Mouse (Mus musculus): ENCODE results near the gene Gm49354. TPM values are rescaled to one million over a fixed set of nuclear protein-coding genes. Genes with fewer than 3 reads are reported as not detected.
"Not testable (repeated sequence)": the region's sequence is repeated elsewhere in the genome, so short reads cannot be mapped to it uniquely, and the experiment has no call there.

Gm49354 gene
- total RNA-seq, 2 experiments from 2014 or later, result not detected

- ATAC-seq (replicated peaks; ENCODE audit: poor library complexity, severe bottlenecking), result no peak
Observed at GRCm38 (mm10) chr13:59719475-59719874, 62.6 kb downstream of the Gm49354 start.

GRCm38 (mm10) chr13:59718857-59719440 is 63.1 kb downstream of the Gm49354 start:
- ATAC-seq (replicated peaks; ENCODE audit: poor library complexity, severe bottlenecking), result peak; percentile 22; the same call in 1 of the 2 replicates

DNA sequence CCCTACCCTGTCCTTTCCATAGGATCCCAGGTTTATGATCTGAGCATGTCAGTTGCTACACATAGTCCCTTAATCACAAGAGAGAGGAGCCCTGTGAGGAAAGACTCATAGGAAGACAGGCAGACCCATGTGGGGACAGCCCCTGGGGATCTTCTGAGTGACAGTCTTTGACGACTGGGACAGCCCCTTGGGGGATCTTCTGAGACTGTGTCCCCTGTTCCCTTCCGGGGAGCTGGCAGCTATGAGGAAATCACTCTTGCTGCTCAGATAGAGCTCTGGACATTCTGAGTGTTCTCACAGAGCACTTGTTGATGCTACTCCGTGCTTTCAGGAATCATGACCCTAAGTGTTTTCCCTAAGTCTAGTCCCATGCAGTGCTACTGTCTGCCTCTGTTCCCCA is 68.3 kb downstream of the Gm49354 start:
- ATAC-seq (replicated peaks; ENCODE audit: poor library complexity, severe bottlenecking), result no peak

- ATAC-seq (replicated peaks; ENCODE audit: poor library complexity, severe bottlenecking), result not testable (repeated sequence)
Observed at GRCm38 (mm10) chr13:59711984-59712383, 70.1 kb downstream of the Gm49354 start, which contains the start of gene Spata31d1b. Spata31d1b (plus strand) TSS chr13:59712284.

- no peak for ATAC-seq (replicated peaks; ENCODE audit: poor library complexity, severe bottlenecking)
Observed at GRCm38 (mm10) chr13:59710230-59710629, 71.8 kb downstream of the Gm49354 start, which contains the start of gene Spata31d1a. Spata31d1a (minus strand) TSS chr13:59710330.

Other genes starting within 250 kb of the Gm49354 start
- gene Agtpbp1, start 197.0 kb downstream of the Gm49354 start, total RNA-seq (2014; fragmentation: Nextera tagmentation), result 31.0 and 68.9 TPM in 2 replicates
- gene Agtpbp1, start 197.0 kb downstream of the Gm49354 start, total RNA-seq (2017), result 56.4 and 67.5 TPM in 2 replicates
- gene Naa35, start 197.0 kb downstream of the Gm49354 start, total RNA-seq (2014; fragmentation: Nextera tagmentation), result 76.3 and 98.6 TPM in 2 replicates
- 29.1 and 53.0 TPM in 2 replicates for gene Naa35, start 197.0 kb downstream of the Gm49354 start, total RNA-seq (2017)
- gene Golm1, start 106.4 kb downstream of the Gm49354 start, total RNA-seq (2014; fragmentation: Nextera tagmentation), result 7.2 and 11.5 TPM in 2 replicates
- 12.4 and 16.0 TPM in 2 replicates for gene Golm1, start 106.4 kb downstream of the Gm49354 start, total RNA-seq (2017)
- not detected in 2 replicates for gene 4921517D22Rik, start 88.1 kb downstream of the Gm49354 start, total RNA-seq (2014; fragmentation: Nextera tagmentation)
- not detected in 2 replicates for gene 4921517D22Rik, start 88.1 kb downstream of the Gm49354 start, total RNA-seq (2017)
- gene Spata31d1a, start 71.9 kb downstream of the Gm49354 start, total RNA-seq (2014; fragmentation: Nextera tagmentation), result not detected in 2 replicates
- not detected in 2 replicates for gene Spata31d1a, start 71.9 kb downstream of the Gm49354 start, total RNA-seq (2017)
- gene Spata31d1b, start 70.0 kb downstream of the Gm49354 start, total RNA-seq (2014; fragmentation: Nextera tagmentation), result not detected in 2 replicates
- gene Spata31d1b, start 70.0 kb downstream of the Gm49354 start, total RNA-seq (2017), result not detected in 2 replicates
- not detected in 2 replicates for gene Spata31d1d, start 50.5 kb downstream of the Gm49354 start, total RNA-seq (2014; fragmentation: Nextera tagmentation)
- gene Spata31d1d, start 50.5 kb downstream of the Gm49354 start, total RNA-seq (2017), result not detected in 2 replicates
- gene 1700014D04Rik, start 35.5 kb downstream of the Gm49354 start, total RNA-seq (2014; fragmentation: Nextera tagmentation), result not detected in 2 replicates
- gene 1700014D04Rik, start 35.5 kb downstream of the Gm49354 start, total RNA-seq (2017), result not detected in 2 replicates
- gene Isca1, start 12.4 kb downstream of the Gm49354 start, total RNA-seq (2014; fragmentation: Nextera tagmentation), result 47.4 and 55.1 TPM in 2 replicates
- 23.4 and 25.8 TPM in 2 replicates for gene Isca1, start 12.4 kb downstream of the Gm49354 start, total RNA-seq (2017)
- gene Tut7, start 40.9 kb upstream of the Gm49354 start, total RNA-seq (2014; fragmentation: Nextera tagmentation), result 63.9 and 77.9 TPM in 2 replicates
- 114 and 117 TPM in 2 replicates for gene Tut7, start 40.9 kb upstream of the Gm49354 start, total RNA-seq (2017)